ENCODE assay signal across 22 mouse cellular contexts in the genomic region with DNA sequence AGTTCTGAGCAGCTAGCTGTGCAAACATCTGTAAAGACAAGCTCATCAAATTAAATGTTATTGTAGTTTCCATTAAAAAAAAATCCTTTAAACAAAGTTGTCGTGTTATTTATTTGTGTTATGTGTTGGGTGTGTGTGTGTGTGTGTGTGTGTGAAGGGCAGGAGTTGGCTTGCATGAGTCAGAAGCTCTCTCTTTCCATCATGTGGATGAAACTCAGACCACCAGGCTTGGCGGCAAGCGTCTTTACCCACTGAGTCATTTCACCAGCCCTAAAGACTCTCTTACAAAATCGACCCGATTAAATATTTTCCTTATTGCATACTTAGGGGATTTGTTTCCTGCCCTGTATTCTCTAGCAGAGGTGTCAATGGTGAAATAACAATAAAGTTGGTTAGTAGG.
DNase-seq lines count a peak whose midpoint lies in the region; TF ChIP-seq lines count a peak whose summit lies in the region.
"Had no signal": no experiment of that assay in that cellular context is flagged by ENCODE, and none has a peak within 500 bp of the region (broad histone marks: within the 10 kb centered on the region; RNA-seq: fewer than 3 reads in every experiment).

No protein-coding gene starts in this region.

- in situ Hi-C loops in CH12.LX (cut with MboI; ENCODE audit: low pct_ligation_motif_present, low pct_unique_long_range_greater_than_20kb, low sequenced_read_pairs) = no loop called here

- no peaks in the 10 kb centered on the region for H3K36me3 ChIP-seq in CH12.LX (replicated peaks in 1 of 2; ENCODE audit: control insufficient read depth in 1 of 2, insufficient read depth in 1 of 2, low read length in 1 of 2)
- H3K36me3 ChIP-seq: embryonic facial prominence, embryonic 13.5 days; embryonic facial prominence, embryonic 15.5 days; forebrain, embryonic 10.5 days; forebrain, embryonic 12.5 days; G1E had no signal

- TF ChIP-seq EP300 in CH12.LX (IDR thresholded peaks at IDR 0.05; ENCODE audit: low read length) = peak; percentile 89

- H3K4me1 ChIP-seq in CH12.LX (ENCODE audit: control insufficient read depth in 1 of 2, insufficient read depth in 2 of 2) = peaks cover 39 to 62% of the 10 kb centered on the region in 2 experiments
- H3K4me1 ChIP-seq: embryonic facial prominence, embryonic 13.5 days; embryonic facial prominence, embryonic 15.5 days; forebrain, embryonic 10.5 days; forebrain, embryonic 12.5 days had no signal

- H3K27me3 ChIP-seq in CH12.LX (replicated peaks) = no peaks in the 10 kb centered on the region
- H3K27me3 ChIP-seq: embryonic facial prominence, embryonic 13.5 days; embryonic facial prominence, embryonic 15.5 days; forebrain, embryonic 12.5 days had no signal

- no peak overlapping the region for H3K4me3 ChIP-seq in CH12.LX (replicated peaks in 1 of 3; ENCODE audit: low read depth in 2 of 3, low read length in 2 of 3, poor library complexity in 1 of 3)
- H3K4me3 ChIP-seq: embryonic facial prominence, embryonic 13.5 days; embryonic facial prominence, embryonic 15.5 days; erythroblast, embryonic 14.5 days; forebrain, embryonic 10.5 days; forebrain, embryonic 12.5 days had no signal

- no peak for TF ChIP-seq CTCF in CH12.LX (conservative IDR thresholded peaks at IDR 0.05 in 1 of 2, IDR thresholded peaks at IDR 0.05 in 1 of 2; ENCODE audit: low read depth in 2 of 2, low read length in 2 of 2)

- peak overlapping the region; percentile 94; the same call in 1 of the 2 replicates for H3K27ac ChIP-seq in CH12.LX (ENCODE audit: insufficient read depth, low read depth)
- H3K27ac ChIP-seq: embryonic facial prominence, embryonic 13.5 days; embryonic facial prominence, embryonic 15.5 days; forebrain, embryonic 10.5 days; forebrain, embryonic 12.5 days had no signal

- intact Hi-C loops in heart, postnatal 25 days (cut with DNase I) = no loop called here

- H3K9ac ChIP-seq in CH12.LX (ENCODE audit: insufficient read depth, low read depth) = peak overlapping the region; percentile 44
- H3K9ac ChIP-seq: embryonic facial prominence, embryonic 13.5 days; embryonic facial prominence, embryonic 15.5 days; forebrain, embryonic 12.5 days had no signal

- no peaks in the 10 kb centered on the region for H3K9me3 ChIP-seq in CH12.LX (replicated peaks; ENCODE audit: low read length)
- H3K9me3 ChIP-seq: embryonic facial prominence, embryonic 13.5 days; embryonic facial prominence, embryonic 15.5 days; forebrain, embryonic 10.5 days; forebrain, embryonic 12.5 days; G1E had no signal

- TF ChIP-seq RAD21 in CH12.LX (IDR thresholded peaks at IDR 0.05; ENCODE audit: low read depth, low read length) = no peak

- peak; percentile 29 for DNase-seq in heart, adult 11 months
- no peak for DNase-seq in heart, postnatal 25 days (ENCODE audit: low spot score)
- DNase-seq in 416B (ENCODE audit: low read depth) = peak; percentile 63
- peak; percentile 68 for DNase-seq in CH12.LX (ENCODE audit: extremely low read depth)
- DNase-seq in right cerebral cortex, adult 2 months (ENCODE audit: low spot score in 2 of 2) = no peak
- no peak for DNase-seq in layer of hippocampus, postnatal 10 days (ENCODE audit: low spot score in 2 of 2)
- DNase-seq: adrenal gland, adult 2 months; adrenal gland, postnatal 10 days; adrenal gland, postnatal 25 days; cerebellum, adult 11 months; cerebellum, adult 18-20 months; cerebellum, adult 8-10 months; cerebellum, adult 9-11 months; cerebellum, postnatal 14 days; cerebellum, postnatal 36 days; embryo, embryonic 11 days had no signal

- H3K79me2 ChIP-seq in CH12.LX (replicated peaks; ENCODE audit: control insufficient read depth, extremely low read depth, insufficient read depth, poor library complexity, severe bottlenecking) = no peaks in the 10 kb centered on the region

- peak overlapping the region; percentile 67 for H3K4me2 ChIP-seq in CH12.LX (ENCODE audit: insufficient read depth, low read depth, poor library complexity, severe bottlenecking)
- H3K4me2 ChIP-seq: embryonic facial prominence, embryonic 13.5 days; embryonic facial prominence, embryonic 15.5 days; forebrain, embryonic 12.5 days had no signal

- peak; percentile 20; the same call in 1 of the 2 replicates for TF ChIP-seq POLR2A in CH12.LX (IDR thresholded peaks at IDR 0.05; ENCODE audit: low read depth, low read length)

- dilution Hi-C loops in CH12.LX (cut with MboI; ENCODE audit: extremely low pct_ligation_motif_present, extremely low pct_unique_long_range_greater_than_20kb, low sequenced_read_pairs) = no loop called here

TF ChIP-seq in CH12.LX, 34 proteins besides CTCF, POLR2A, EP300 and RAD21:
- no peak for TF ChIP-seq NRF1 (IDR thresholded peaks at IDR 0.05; ENCODE audit: low read depth, low read length)
- TF ChIP-seq BHLHE40 (IDR thresholded peaks at IDR 0.05; ENCODE audit: low read depth, low read length) = peak; percentile 78
- TF ChIP-seq IRF4 (IDR thresholded peaks at IDR 0.05; ENCODE audit: low read depth, low read length) = peak; percentile 94
- peak; percentile 76 for TF ChIP-seq CHD2 (IDR thresholded peaks at IDR 0.05; ENCODE audit: low read length)
- no peak for TF ChIP-seq USF1 (IDR thresholded peaks at IDR 0.05; ENCODE audit: low read depth, low read length)
- peak; percentile 43; the same call in 1 of the 2 replicates for TF ChIP-seq MAFK (IDR thresholded peaks at IDR 0.05; ENCODE audit: insufficient replicate concordance, low read length)
- TF ChIP-seq JUND (conservative IDR thresholded peaks at IDR 0.05; ENCODE audit: low read depth, low read length) = peak; percentile 77
- peak; percentile 18; the same call in 1 of the 2 replicates for TF ChIP-seq SIN3A (IDR thresholded peaks at IDR 0.05; ENCODE audit: low read length)
- peak; percentile 56; the same call in 1 of the 2 replicates for TF ChIP-seq MYC (IDR thresholded peaks at IDR 0.05; ENCODE audit: low read depth, low read length)
- TF ChIP-seq PAX5 (IDR thresholded peaks at IDR 0.05; ENCODE audit: low read length) = no peak
- no peak for TF ChIP-seq POLR2AphosphoS2 (IDR thresholded peaks at IDR 0.05; ENCODE audit: low read depth, low read length)
- no peak for TF ChIP-seq MAZ (IDR thresholded peaks at IDR 0.05; ENCODE audit: low read depth, low read length)
- no peak for TF ChIP-seq ZC3H11A (IDR thresholded peaks at IDR 0.05; ENCODE audit: low read depth, low read length)
- no peak; the same call in 1 of the 2 replicates for TF ChIP-seq MXI1 (IDR thresholded peaks at IDR 0.05; ENCODE audit: low read depth, low read length)
- TF ChIP-seq MEF2A (IDR thresholded peaks at IDR 0.05; ENCODE audit: borderline replicate concordance, low read depth, low read length) = peak; percentile 85
- peak; percentile 87 for TF ChIP-seq TCF12 (IDR thresholded peaks at IDR 0.05; ENCODE audit: low read depth, low read length)
- TF ChIP-seq KAT2A (IDR thresholded peaks at IDR 0.05; ENCODE audit: insufficient replicate concordance, low read length) = no peak
- no peak for TF ChIP-seq UBTF (IDR thresholded peaks at IDR 0.05; ENCODE audit: low read depth, low read length)
- TF ChIP-seq RCOR1 (conservative IDR thresholded peaks at IDR 0.05; ENCODE audit: low read depth, low read length) = peak; percentile 64; the same call in 1 of the 2 replicates
- TF ChIP-seq ETS1 (conservative IDR thresholded peaks at IDR 0.05; ENCODE audit: low read depth, low read length) = peak; percentile 85
- no peak for TF ChIP-seq NELFE (IDR thresholded peaks at IDR 0.05; ENCODE audit: low read depth, low read length)
- 0 out of 2 replicates have a peak, but pooled peaks have one; percentile 14 for TF ChIP-seq ELF1 (IDR thresholded peaks at IDR 0.05; ENCODE audit: low read depth, low read length)
- peak; percentile 21; the same call in 1 of the 2 replicates for TF ChIP-seq SMC3 (IDR thresholded peaks at IDR 0.05; ENCODE audit: low read depth, low read length)
- peak; percentile 81 for TF ChIP-seq JUN (IDR thresholded peaks at IDR 0.05; ENCODE audit: insufficient read depth, low read depth, low read length)
- no peak for TF ChIP-seq USF2 (conservative IDR thresholded peaks at IDR 0.05; ENCODE audit: low read depth, low read length)
- TF ChIP-seq ZNF384 (IDR thresholded peaks at IDR 0.05; ENCODE audit: low read depth, low read length) = 0 out of 2 replicates have a peak, but pooled peaks have one; percentile 30
- no peak for TF ChIP-seq MAX (IDR thresholded peaks at IDR 0.05; ENCODE audit: low read length)
- TF ChIP-seq E2F4 (IDR thresholded peaks at IDR 0.05; ENCODE audit: insufficient replicate concordance, low read depth, low read length) = no peak
- 0 out of 2 replicates have a peak, but pooled peaks have one; percentile 18 for TF ChIP-seq CHD1 (IDR thresholded peaks at IDR 0.05; ENCODE audit: low read depth, low read length)
- no peak for TF ChIP-seq TBP (conservative IDR thresholded peaks at IDR 0.05; ENCODE audit: low read depth, low read length)

Comparison
In these comparisons a context has a peak if more than half of its experiments do, and no peak if none do; other contexts are left out.
1. DNase-seq: peak in heart, adult 11 months (single experiment), 416B (single experiment) and CH12.LX (single experiment); none in heart, postnatal 25 days (single experiment), right cerebral cortex, adult 2 months (0 of 2) and layer of hippocampus, postnatal 10 days (0 of 2).